Mouse (Mus musculus) colon, adult 2 months (tissue): ENCODE measurements around the gene 4930444G20Rik. TPM values are rescaled to one million over a fixed set of nuclear protein-coding genes. Genes with fewer than 3 reads are reported as not detected.

Experiments used
- polyA plus RNA-seq: library from polyadenylated mRNA; depleted of rRNA; stranded (reverse); fragments of >200 nt; gene quantifications from 2 replicates; pipeline ENCODE4 v1.2.3, GENCODE M21; 2012; rRNA removed

The 4930444G20Rik gene
- not detected in 2 replicates for polyA plus RNA-seq

DNA sequence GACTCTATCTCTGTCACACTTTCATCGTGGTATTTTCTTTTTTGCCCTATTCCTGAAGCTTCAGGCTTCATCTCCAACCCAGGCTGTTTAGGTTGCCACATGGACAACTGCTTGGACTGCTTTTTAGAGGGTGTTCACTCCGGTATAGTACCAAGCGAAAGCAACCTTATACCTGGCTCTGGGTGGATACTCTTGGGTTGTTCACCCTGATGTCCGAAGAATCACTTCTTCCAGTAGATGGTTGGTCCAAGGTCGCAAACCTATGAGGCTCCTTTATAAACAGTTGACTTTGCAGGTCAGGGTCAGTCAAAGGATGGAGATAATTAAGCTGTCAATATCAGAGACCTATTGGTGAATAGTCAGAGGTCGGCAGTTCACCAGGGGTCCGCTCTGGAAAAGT lies at the start of gene 4930444G20Rik:
Gene 4930444G20Rik, minus strand, starts transcription at position 101 of the 400 bp plus-strand sequence.

Other genes with a start within 250 kb of the 4930444G20Rik start
- gene Sgk1, start 185.9 kb downstream of the 4930444G20Rik start, polyA plus RNA-seq, result 68.8 and 90.7 TPM in 2 replicates
- 11.4 and 11.7 TPM in 2 replicates for gene E030030I06Rik, start 81.2 kb upstream of the 4930444G20Rik start, polyA plus RNA-seq
- gene Raet1e, start 90.5 kb upstream of the 4930444G20Rik start, polyA plus RNA-seq, result 2.6 and 4.9 TPM in 2 replicates
- 0.10 TPM in 1 of 2 replicates, not detected in the other for gene H60b, start 90.5 kb upstream of the 4930444G20Rik start, polyA plus RNA-seq